Mouse (Mus musculus) kidney, adult 2 months (tissue): ENCODE data around the gene Exosc10. TPM values are rescaled to one million over a fixed set of nuclear protein-coding genes. Genes with fewer than 3 reads are reported as not detected.

Experiments used
- DNase-seq: peaks from one replicate; pipeline ENCODE4 v3.0.0; 2021
- H3K27ac ChIP-seq: fragments of 200-500 bp; 2 replicates; pipeline ENCODE4 v1.5.1; 2012; ENCODE audit warnings: low read depth, low read length, control low read depth, inconsistent platforms; ENCODE audit not compliant: insufficient read depth
- H3K27me3 ChIP-seq: fragments of 200-500 bp; replicated peaks from 2 replicates; pipeline ENCODE4 v1.6.1; 2012; ENCODE audit warnings: mild to moderate bottlenecking, moderate library complexity, low read length, inconsistent platforms; ENCODE audit not compliant: control insufficient read depth, insufficient read depth
- H3K36me3 ChIP-seq: fragments of 200-500 bp; 2 replicates; pipeline ENCODE4 v1.6.1; 2012; ENCODE audit warnings: mild to moderate bottlenecking, moderate library complexity, low read length, inconsistent platforms; ENCODE audit not compliant: control insufficient read depth, insufficient read depth
- H3K4me1 ChIP-seq: fragments of 200-500 bp; 2 replicates; pipeline ENCODE4 v1.6.1; 2011; ENCODE audit warnings: low read length; ENCODE audit not compliant: control insufficient read depth, insufficient read depth
- H3K4me3 ChIP-seq: fragments of 200-500 bp; 2 replicates; pipeline ENCODE4 v1.5.1; 2011; ENCODE audit warnings: mild to moderate bottlenecking, low read depth, low read length, control low read depth; ENCODE audit not compliant: insufficient read depth
- CTCF ChIP-seq: fragments of 200-500 bp; conservative IDR thresholded peaks from 2 replicates; pipeline ENCODE4 v1.5.1; 2011; ENCODE audit warnings: low read depth, mild to moderate bottlenecking, control low read depth, low read length, moderate library complexity, mixed read lengths; ENCODE audit not compliant: insufficient read depth, insufficient read length
- POLR2A ChIP-seq: fragments of 200-500 bp; IDR thresholded peaks from one replicate; pipeline ENCODE4 v1.6.1; 2011; ENCODE audit warnings: low read depth, low read length, control low read depth
- WGBS: fragments of 180-500 bp; shearing (Covaris S2); methylation state at CpG from one replicate; pipeline ENCODE4 v1.1.7; 2018; 5-methylcytosine and 5-hydroxymethylcytosine counted together
- polyA plus RNA-seq: library from polyadenylated mRNA; depleted of rRNA; stranded (reverse); fragments of >200 nt; gene quantifications from 2 replicates; pipeline ENCODE4 v1.2.3, GENCODE M21; 2012

The Exosc10 gene
- polyA plus RNA-seq, 1 experiment = 21.8 TPM

- DNase-seq = no peak
- TF ChIP-seq POLR2A (no peak), CTCF (no peak)
- no peaks in the 10 kb centered on the region for H3K27me3 ChIP-seq
- no peaks in the 10 kb centered on the region; the same call in 1 of the 2 replicates for H3K36me3 ChIP-seq
- no peak overlapping the region for H3K4me3 ChIP-seq
- 61% methylated on average over 5 of the region's 5 CpGs for WGBS
- no peak overlapping the region for H3K27ac ChIP-seq
- peaks cover 11% of the 10 kb centered on the region; the same call in 1 of the 2 replicates for H3K4me1 ChIP-seq
These were observed 39.9 kb upstream of the Exosc10 start for GRCm38 (mm10) chr4:148518235-148518795.

- no peak for DNase-seq
- H3K27me3 ChIP-seq = no peaks in the 10 kb centered on the region
- TF ChIP-seq POLR2A = no peak
- TF ChIP-seq CTCF = no peak
- H3K36me3 ChIP-seq = peaks cover 2% of the 10 kb centered on the region
- H3K4me1 ChIP-seq = no peaks in the 10 kb centered on the region
- no peak overlapping the region for H3K27ac ChIP-seq
- H3K4me3 ChIP-seq = no peak overlapping the region
- 64% methylated on average over 7 of the region's 7 CpGs for WGBS
These were observed 34.7 kb upstream of the Exosc10 start for GRCm38 (mm10) chr4:148523538-148523937.

- no peak for TF ChIP-seq CTCF
- TF ChIP-seq POLR2A = no peak
- Histone ChIP-seq H3K27ac (no peak overlapping the region), H3K4me1 (no peaks in the 10 kb centered on the region), H3K36me3 (peaks cover 6% of the 10 kb centered on the region), H3K4me3 (no peak overlapping the region), H3K27me3 (no peaks in the 10 kb centered on the region)
- no peak for DNase-seq
- WGBS = 90% methylated on average over 10 of the region's 10 CpGs
These were observed 30.9 kb upstream of the Exosc10 start for GRCm38 (mm10) chr4:148527158-148527910.

GRCm38 (mm10) chr4:148530351-148530750 is 27.9 kb upstream of the Exosc10 start:
- DNase-seq = no peak
- 90% methylated on average over 5 of the region's 5 CpGs for WGBS
- Histone ChIP-seq H3K4me3 (no peak overlapping the region), H3K4me1 (no peaks in the 10 kb centered on the region), H3K27me3 (no peaks in the 10 kb centered on the region), H3K36me3 (peaks cover 8% of the 10 kb centered on the region), H3K27ac (no peak overlapping the region)
- TF ChIP-seq CTCF = no peak
- TF ChIP-seq POLR2A = no peak

- Histone ChIP-seq H3K4me3 (no peak overlapping the region), H3K27me3 (no peaks in the 10 kb centered on the region), H3K36me3 (peaks cover 8% of the 10 kb centered on the region), H3K4me1 (no peaks in the 10 kb centered on the region), H3K27ac (no peak overlapping the region)
- DNase-seq = no peak
- TF ChIP-seq POLR2A (no peak), CTCF (no peak)
- WGBS = 85% methylated on average over 6 of the region's 6 CpGs
These were observed 27.5 kb upstream of the Exosc10 start for GRCm38 (mm10) chr4:148530778-148531177.

- no peak for DNase-seq
- TF ChIP-seq POLR2A = no peak
- no peak for TF ChIP-seq CTCF
- Histone ChIP-seq H3K4me1 (no peaks in the 10 kb centered on the region), H3K4me3 (no peak overlapping the region), H3K27me3 (no peaks in the 10 kb centered on the region), H3K27ac (no peak overlapping the region), H3K36me3 (peaks cover 6% of the 10 kb centered on the region)
- 73% methylated on average over 4 of the region's 4 CpGs for WGBS
These were observed 26.9 kb upstream of the Exosc10 start for GRCm38 (mm10) chr4:148531341-148531740.

GRCm38 (mm10) chr4:148532516-148532915 is 25.7 kb upstream of the Exosc10 start:
- WGBS = 90% methylated on average over 3 of the region's 3 CpGs
- Histone ChIP-seq H3K27ac (no peak overlapping the region), H3K27me3 (no peaks in the 10 kb centered on the region), H3K4me3 (no peak overlapping the region), H3K4me1 (no peaks in the 10 kb centered on the region), H3K36me3 (peaks cover 6% of the 10 kb centered on the region)
- DNase-seq = no peak
- TF ChIP-seq POLR2A = no peak
